Mouse (Mus musculus) midbrain, postnatal 0 days (tissue): ENCODE measurements around the gene H1fx. TPM values are rescaled to one million over a fixed set of nuclear protein-coding genes. Genes with fewer than 3 reads are reported as not detected.

Source experiments
- ATAC-seq: fragments of 200-750 bp; cut with Nextera tagmentation; 2 replicates; pipeline ENCODE4 v1.8.0; 2017; ENCODE audit warnings: moderate number of reproducible peaks, mild to moderate bottlenecking, moderate TSS enrichment, moderate library complexity; ENCODE audit not compliant: low FRiP score
- DNase-seq: peaks from one replicate; pipeline ENCODE4 v3.0.0-alpha.2; 2015; ENCODE audit warnings: low spot score
- H3K27ac ChIP-seq: fragments of 300-500 bp; sonication (generic); 2 replicates; pipeline ENCODE4 v1.5.1; 2014; ENCODE audit warnings: low read depth, mild to moderate bottlenecking, low read length, mixed read lengths
- H3K27me3 ChIP-seq: fragments of 300-500 bp; sonication (generic); 2 replicates; pipeline ENCODE4 v1.6.1; 2014; ENCODE audit warnings: low read length, control low read depth, mixed read lengths; ENCODE audit not compliant: insufficient read depth
- H3K36me3 ChIP-seq: fragments of 300-500 bp; sonication (generic); 2 replicates; pipeline ENCODE4 v1.6.1; 2014; ENCODE audit warnings: low read length, control low read depth, mixed read lengths; ENCODE audit not compliant: insufficient read depth
- H3K4me1 ChIP-seq: fragments of 300-500 bp; sonication (generic); 2 replicates; pipeline ENCODE4 v1.6.1; 2014; ENCODE audit warnings: mild to moderate bottlenecking, control low read depth, antibody characterized with exemption, low read length, mixed read lengths; ENCODE audit not compliant: insufficient read depth
- H3K4me2 ChIP-seq: fragments of 300-500 bp; sonication (generic); 2 replicates; pipeline ENCODE4 v1.6.1; 2014; ENCODE audit warnings: low read depth, mild to moderate bottlenecking, low read length, mixed read lengths; ENCODE audit not compliant: poor library complexity, severe bottlenecking
- H3K4me3 ChIP-seq: fragments of 300-500 bp; sonication (generic); 2 replicates; pipeline ENCODE4 v1.5.1; 2014; ENCODE audit warnings: low read depth, mild to moderate bottlenecking, low read length, moderate library complexity
- H3K9ac ChIP-seq: fragments of 300-500 bp; sonication (generic); replicated peaks from 2 replicates; pipeline ENCODE4 v1.6.1; 2014; ENCODE audit warnings: mild to moderate bottlenecking, low read length, moderate library complexity, mixed read lengths; ENCODE audit not compliant: poor library complexity, severe bottlenecking
- H3K9me3 ChIP-seq: fragments of 300-500 bp; sonication (generic); 2 replicates; pipeline ENCODE4 v1.6.1; 2016; ENCODE audit warnings: low read length, control low read depth
- CTCF ChIP-seq: IDR thresholded peaks from 2 replicates; pipeline ENCODE4 v1.5.1; 2016; ENCODE audit warnings: antibody characterized with exemption, mild to moderate bottlenecking
- WGBS: fragments of 180-500 bp; shearing (Covaris S2); extraction: QIAGEN DNeasy Blood & Tissue Kit; methylation state at CpG from one replicate; pipeline ENCODE4 v1.1.7; 2014; 5-methylcytosine and 5-hydroxymethylcytosine counted together
- polyA plus RNA-seq: library from polyadenylated mRNA; unstranded; fragments of >200 nt; fragmentation: Nextera tagmentation; extraction: Ambion mirVana; gene quantifications from 2 replicates; pipeline ENCODE4 v1.2.1, GENCODE M21; 2015
- total RNA-seq: library from RNA; depleted of rRNA; stranded (reverse); fragments of >200 nt; gene quantifications from 2 replicates; pipeline ENCODE4 v1.2.3, GENCODE M21; 2014; rRNA removed

The H1fx gene
- total RNA-seq (22.7 and 31.8 TPM in 2 replicates), polyA plus RNA-seq (42.8 and 52.8 TPM in 2 replicates)

DNA sequence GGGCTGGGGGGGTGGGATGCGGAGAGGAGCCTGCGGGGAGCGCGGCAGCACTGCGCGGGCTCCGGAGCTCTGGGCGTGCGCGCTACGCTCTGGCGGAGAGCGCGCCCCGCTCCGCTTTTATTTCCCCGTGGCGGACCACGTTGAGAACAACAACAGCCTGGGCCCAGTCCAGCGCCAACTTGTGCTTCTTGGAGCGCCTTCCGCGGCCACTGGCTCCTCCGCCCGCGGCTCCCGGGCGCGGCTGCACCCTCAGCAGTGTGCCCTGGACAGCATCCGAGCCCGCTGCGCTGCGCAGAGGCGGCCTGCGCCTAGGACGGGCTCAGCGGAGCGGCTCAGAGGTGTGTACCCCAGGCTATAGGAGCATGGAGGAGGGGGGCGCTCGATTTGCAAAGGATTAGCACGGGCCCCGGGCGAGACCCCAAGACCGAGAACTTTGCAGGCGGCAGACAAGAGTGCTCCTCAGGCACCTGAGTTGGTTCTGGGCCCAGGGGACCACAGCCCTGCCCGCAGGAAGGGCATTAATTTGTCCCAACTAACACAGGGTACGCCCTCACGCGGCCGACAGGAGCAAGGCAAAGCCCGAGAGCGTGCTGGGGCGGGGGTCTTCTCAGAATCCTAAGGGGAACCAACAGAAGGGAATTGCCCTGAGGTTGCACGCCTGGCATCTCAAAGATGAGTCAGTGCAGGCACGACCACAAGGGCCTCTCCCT lies at the start of gene H1fx:
H1fx (minus strand) TSS at position 91 of the 710 bp plus-strand sequence.
- H3K27me3 ChIP-seq: no peaks in the 10 kb centered on the region
- H3K4me1 ChIP-seq: peaks cover 12% of the 10 kb centered on the region; the same call in 1 of the 2 replicates
- peak within 1 kb of the TSS; percentile 90 for H3K9ac ChIP-seq
- peaks cover 9% of the 10 kb centered on the region for H3K36me3 ChIP-seq
- under 1% methylated on average over 52 of the region's 55 CpGs for WGBS
- H3K4me2 ChIP-seq: peak within 1 kb of the TSS; percentile 89
- H3K27ac ChIP-seq: peak within 1 kb of the TSS; percentile 91
- DNase-seq: peak; percentile 87
- no peaks in the 10 kb centered on the region for H3K9me3 ChIP-seq
- TF ChIP-seq CTCF: peak; percentile 66
- peak; percentile 82 for ATAC-seq
- peak within 1 kb of the TSS; percentile 95 for H3K4me3 ChIP-seq

DNA sequence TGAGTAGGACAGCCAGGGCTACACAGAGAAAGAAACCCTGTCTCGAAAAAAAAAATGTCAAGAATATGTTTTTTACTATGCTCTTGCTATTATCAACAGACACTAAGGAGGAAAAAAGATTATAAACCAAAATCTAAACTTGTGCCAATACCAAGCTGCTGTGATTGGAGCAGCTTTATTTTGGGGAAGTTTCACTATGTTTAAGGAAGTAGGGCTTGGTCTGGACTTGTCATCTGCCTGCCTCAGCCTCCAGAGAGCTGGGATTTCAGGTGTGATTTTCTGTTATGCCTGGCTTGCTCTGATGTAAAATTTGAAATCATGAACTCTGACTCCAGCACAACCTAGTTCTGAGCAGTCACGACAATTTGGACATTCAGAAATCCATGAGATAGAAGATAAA lies 49.0 kb upstream of the H1fx start:
- Histone ChIP-seq H3K4me2 (no peak overlapping the region), H3K27me3 (no peaks in the 10 kb centered on the region), H3K36me3 (no peaks in the 10 kb centered on the region), H3K4me3 (no peak overlapping the region), H3K9ac (no peak overlapping the region), H3K9me3 (no peaks in the 10 kb centered on the region), H3K27ac (no peak overlapping the region), H3K4me1 (no peaks in the 10 kb centered on the region)
- ATAC-seq: no peak
- TF ChIP-seq CTCF: no peak
- WGBS: 94% methylated on average over 2 of the region's 2 CpGs
- DNase-seq: no peak

DNA sequence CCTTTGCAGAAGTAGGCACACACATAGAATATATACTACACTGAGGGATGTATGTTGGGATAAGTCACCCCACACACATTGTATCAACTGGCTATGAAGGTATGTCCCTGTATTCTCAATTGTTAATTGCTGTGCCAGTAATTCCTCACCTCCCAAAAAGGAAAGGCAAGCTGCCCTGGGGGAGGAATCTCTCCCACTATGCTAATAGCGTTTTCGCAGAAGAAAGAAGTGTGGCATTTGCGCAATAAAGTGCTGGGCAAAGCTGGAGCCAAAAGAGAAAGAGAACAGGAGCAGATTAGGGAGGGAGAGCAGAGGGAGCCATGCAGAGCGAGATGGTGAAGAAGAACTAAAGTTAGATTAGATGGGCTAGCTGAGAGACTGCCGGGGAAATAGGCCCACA lies 46.0 kb upstream of the H1fx start:
- H3K27ac ChIP-seq: no peak overlapping the region
- WGBS: 62% methylated on average over 5 of the region's 5 CpGs
- no peak for TF ChIP-seq CTCF

DNA sequence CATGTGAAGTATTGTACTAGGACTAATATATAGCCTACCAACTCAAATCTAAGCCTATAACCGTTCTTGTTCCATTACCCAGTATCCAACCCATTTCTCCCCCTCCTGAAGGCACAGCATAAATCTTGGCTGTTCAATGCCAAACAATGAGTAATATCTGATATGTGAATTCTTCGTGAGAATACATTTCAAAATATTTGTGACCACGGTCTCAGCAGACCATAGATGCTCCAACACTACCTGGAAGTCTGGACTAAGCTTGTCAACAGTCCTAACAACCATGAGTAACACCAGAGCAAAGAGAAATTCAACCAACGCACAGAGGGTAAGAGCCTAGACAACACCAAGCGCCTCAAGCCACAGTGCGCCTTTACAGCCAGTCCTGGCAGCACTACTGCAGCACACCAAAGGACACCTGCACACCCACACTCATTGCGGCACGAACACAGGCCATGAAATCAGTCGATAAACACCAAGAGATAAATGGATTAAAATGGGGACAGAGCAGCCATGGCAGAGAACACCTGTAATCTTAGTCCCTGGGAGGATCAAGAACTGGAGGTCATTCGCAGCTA lies 42.0 kb upstream of the H1fx start:
- H3K27me3 ChIP-seq: no peaks in the 10 kb centered on the region
- no peak for TF ChIP-seq CTCF
- WGBS: 95% methylated on average over 10 of the region's 10 CpGs
- no peaks in the 10 kb centered on the region for H3K9me3 ChIP-seq
- DNase-seq: no peak
- ATAC-seq: no peak
- no peaks in the 10 kb centered on the region for H3K4me1 ChIP-seq
- no peak overlapping the region for H3K27ac ChIP-seq
- no peak overlapping the region for H3K4me3 ChIP-seq
- no peak overlapping the region for H3K4me2 ChIP-seq
- H3K9ac ChIP-seq: no peak overlapping the region
- H3K36me3 ChIP-seq: no peaks in the 10 kb centered on the region

More for the DNA sequence above, 46.0 kb upstream of the H1fx start:
- H3K27me3 ChIP-seq: no peaks in the 10 kb centered on the region
- no peak overlapping the region for H3K4me3 ChIP-seq
- H3K4me2 ChIP-seq: no peak overlapping the region
- no peak overlapping the region for H3K9ac ChIP-seq
- H3K4me1 ChIP-seq: no peaks in the 10 kb centered on the region
- no peaks in the 10 kb centered on the region for H3K36me3 ChIP-seq
- no peaks in the 10 kb centered on the region for H3K9me3 ChIP-seq
- DNase-seq (no peak), ATAC-seq (no peak)

- Histone ChIP-seq H3K4me3 (no peak overlapping the region), H3K9ac (no peak overlapping the region), H3K27ac (no peak overlapping the region), H3K36me3 (no peaks in the 10 kb centered on the region), H3K4me1 (no peaks in the 10 kb centered on the region), H3K4me2 (no peak overlapping the region), H3K9me3 (no peaks in the 10 kb centered on the region), H3K27me3 (no peaks in the 10 kb centered on the region)
- DNase-seq: no peak
- ATAC-seq: no peak
- no peak for TF ChIP-seq CTCF
- WGBS: 85% methylated on average over 2 of the region's 2 CpGs
Measured at GRCm38 (mm10) chr6:88019154-88019553, 37.7 kb upstream of the H1fx start.

GRCm38 (mm10) chr6:88017821-88018220 lies 36.4 kb upstream of the H1fx start:
- H3K4me3 ChIP-seq: no peak overlapping the region
- no peaks in the 10 kb centered on the region for H3K27me3 ChIP-seq
- WGBS: 75% methylated on average over 4 of the region's 4 CpGs
- no peak for TF ChIP-seq CTCF
- H3K36me3 ChIP-seq: no peaks in the 10 kb centered on the region
- no peak overlapping the region for H3K27ac ChIP-seq
- H3K4me2 ChIP-seq: no peak overlapping the region
- H3K9ac ChIP-seq: no peak overlapping the region
- DNase-seq (no peak), ATAC-seq (no peak)
- no peaks in the 10 kb centered on the region for H3K9me3 ChIP-seq
- no peaks in the 10 kb centered on the region for H3K4me1 ChIP-seq
